8 mouse cellular contexts compared by ENCODE assay signal in genomic region chr7:118243453-118244385, GRCm38 (mm10). TPM values are rescaled to one million over a fixed set of nuclear protein-coding genes. Genes with fewer than 3 reads are reported as not detected.
A peak's percentile ranks its signal among the peaks of the same experiment; 100 is the strongest.
DNase-seq lines count a peak whose midpoint lies in the region; ATAC-seq and TF ChIP-seq lines count a peak whose summit lies in the region.

TSS of gene Smg1 (minus strand) at chr7:118243670.

- no peaks in the 10 kb centered on the region for H3K36me3 ChIP-seq in hindbrain, embryonic 10.5 days
- H3K36me3 ChIP-seq in lung, postnatal 0 days (ENCODE audit: insufficient read depth, low read length), result no peaks in the 10 kb centered on the region

- DNase-seq in MN1 (ENCODE audit: low spot score), result peak; percentile 98
- peak; percentile 99 for DNase-seq in cerebellum, adult 9-10 months
- peak; percentile 98 for DNase-seq in hindbrain, embryonic 10.5 days (ENCODE audit: low spot score)
- DNase-seq in layer of hippocampus, adult 9-11 months, result peak; percentile 99
- peak; percentile 100 for DNase-seq in lung, postnatal 0 days (ENCODE audit: low spot score)
- DNase-seq in ovary, postnatal 14 days (ENCODE audit: low spot score), result peak; percentile 98
- peak; percentile 100 for DNase-seq in thymus, postnatal 14 days

- peak within 1 kb of the TSS; percentile 91 for H3K4me3 ChIP-seq in hindbrain, embryonic 10.5 days
- peak within 1 kb of the TSS; percentile 87 for H3K4me3 ChIP-seq in lung, postnatal 0 days (ENCODE audit: low read depth, low read length)

- TF ChIP-seq EP300 in lung, postnatal 0 days (IDR thresholded peaks at IDR 0.05), result no peak

- peak within 1 kb of the TSS; percentile 81 for H3K4me2 ChIP-seq in lung, postnatal 0 days (replicated peaks; ENCODE audit: low read depth, low read length)

- peak within 1 kb of the TSS; percentile 97 for H3K9ac ChIP-seq in lung, postnatal 0 days (replicated peaks; ENCODE audit: low read depth)

- 1% methylated on average over 78 of the region's 79 CpGs for WGBS in hindbrain, embryonic 10.5 days
- 2% methylated on average over 56 of the region's 79 CpGs for WGBS in lung, postnatal 0 days

- TF ChIP-seq CTCF in lung, postnatal 0 days (IDR thresholded peaks at IDR 0.05), result no peak

- peak within 1 kb of the TSS; percentile 97 for H3K27ac ChIP-seq in hindbrain, embryonic 10.5 days
- H3K27ac ChIP-seq in lung, postnatal 0 days (ENCODE audit: low read length), result peak within 1 kb of the TSS; percentile 98

- no peaks in the 10 kb centered on the region for H3K9me3 ChIP-seq in hindbrain, embryonic 10.5 days
- no peaks in the 10 kb centered on the region for H3K9me3 ChIP-seq in lung, postnatal 0 days (ENCODE audit: low read length)

- H3K27me3 ChIP-seq in hindbrain, embryonic 10.5 days (ENCODE audit: insufficient read depth, poor library complexity, severe bottlenecking), result no peaks in the 10 kb centered on the region
- no peaks in the 10 kb centered on the region for H3K27me3 ChIP-seq in lung, postnatal 0 days (replicated peaks; ENCODE audit: insufficient read depth, low read length)

- peak; percentile 90 for ATAC-seq in frontal cortex, adult (ENCODE audit: low TSS enrichment)
- peak; percentile 91 for ATAC-seq in lung, postnatal 0 days

- peaks cover 21% of the 10 kb centered on the region for H3K4me1 ChIP-seq in hindbrain, embryonic 10.5 days (replicated peaks)
- H3K4me1 ChIP-seq in lung, postnatal 0 days (ENCODE audit: insufficient read depth, low read depth, low read length), result 0 out of 2 replicates have a peak, but pooled peaks cover 3% of the 10 kb centered on the region

RNA-seq across cellular contexts. Expression of gene Smg1, which starts in this region (rescaled TPM):
- polyA plus RNA-seq in hindbrain, embryonic 10.5 days (2016; fragmentation: Nextera tagmentation; extraction: Ambion mirVana), result 15.8 and 17.1 TPM in 2 replicates
- 11.2 and 12.2 TPM in 2 replicates for polyA plus RNA-seq in lung, postnatal 0 days (2015; fragmentation: Nextera tagmentation; extraction: Ambion mirVana)

Comparison
In these comparisons a context has a peak if more than half of its experiments do, and no peak if none do; other contexts are left out.
1. Peak in every context shown above with its lines: DNase-seq, ATAC-seq, H3K4me3 ChIP-seq and H3K27ac ChIP-seq.